Mouse (Mus musculus) cerebellum, postnatal 4 days (tissue): ENCODE measurements around the gene Shisa5.

Source experiments
- DNase-seq, 2 experiments: peaks; one replicate each; pipeline ENCODE4 v3.0.0; 2022; ENCODE audit warnings: low spot score in 2 of 2, mixed read lengths in 1 of 2

The Shisa5 gene

DNA sequence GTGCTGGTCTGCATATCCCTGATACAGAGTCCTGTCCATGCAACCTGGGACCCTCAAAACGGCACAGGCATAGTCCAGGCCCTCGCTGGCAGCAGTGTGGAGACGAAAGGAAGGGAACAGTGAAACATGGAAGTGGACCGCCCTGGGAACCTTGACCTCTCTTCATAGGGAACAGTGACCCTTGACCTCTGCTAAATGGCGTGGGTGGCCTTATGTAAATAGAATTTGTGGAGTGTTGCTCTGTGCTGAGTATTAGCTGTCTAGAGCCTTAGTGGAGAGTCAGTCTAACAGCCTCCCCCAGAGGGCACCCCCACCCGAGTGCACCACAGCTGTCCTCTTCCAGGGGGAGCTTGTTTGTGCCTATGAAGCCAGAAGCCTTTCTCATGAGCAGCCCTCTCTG, 54.4 kb downstream of the Shisa5 start:
- no peak for DNase-seq

DNA sequence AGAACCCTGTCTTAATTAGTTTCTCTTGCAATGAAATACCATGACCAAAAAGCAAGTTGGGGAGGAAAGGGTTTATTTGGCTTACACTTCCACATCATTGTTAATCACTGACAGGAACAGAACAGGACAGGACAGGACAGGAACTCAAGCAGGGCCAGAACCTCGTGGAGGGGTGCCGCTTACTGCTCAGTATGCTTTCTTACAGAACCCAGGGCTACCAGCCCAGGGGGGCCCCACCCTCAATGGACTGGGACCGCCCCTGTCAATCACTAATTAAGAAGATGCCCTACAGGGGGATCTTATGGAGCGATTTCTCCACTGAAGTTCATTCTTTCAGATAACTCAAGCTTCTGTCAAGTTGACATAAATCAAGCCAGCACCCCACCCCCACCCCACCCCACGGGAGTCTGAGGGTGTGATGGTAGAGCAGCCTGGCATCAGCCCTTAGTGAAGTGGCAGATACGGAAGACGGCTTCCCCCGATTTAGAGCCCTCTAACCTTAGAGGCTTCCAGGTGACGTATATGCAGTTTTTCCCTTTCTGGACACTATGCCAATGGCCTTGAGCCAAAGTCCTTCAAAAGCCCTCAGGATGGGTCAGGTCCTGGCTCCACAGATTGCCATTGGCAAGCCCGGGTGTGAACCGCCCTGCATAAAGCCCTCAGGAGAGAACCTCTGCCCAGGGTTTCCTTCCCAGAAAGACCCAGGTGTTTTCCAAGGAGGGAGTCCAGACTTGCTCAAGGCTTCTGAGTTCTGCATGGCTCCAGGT, 55.6 kb downstream of the Shisa5 start:
- DNase-seq, result peak in 1 of 2 experiments; percentile 36

DNA sequence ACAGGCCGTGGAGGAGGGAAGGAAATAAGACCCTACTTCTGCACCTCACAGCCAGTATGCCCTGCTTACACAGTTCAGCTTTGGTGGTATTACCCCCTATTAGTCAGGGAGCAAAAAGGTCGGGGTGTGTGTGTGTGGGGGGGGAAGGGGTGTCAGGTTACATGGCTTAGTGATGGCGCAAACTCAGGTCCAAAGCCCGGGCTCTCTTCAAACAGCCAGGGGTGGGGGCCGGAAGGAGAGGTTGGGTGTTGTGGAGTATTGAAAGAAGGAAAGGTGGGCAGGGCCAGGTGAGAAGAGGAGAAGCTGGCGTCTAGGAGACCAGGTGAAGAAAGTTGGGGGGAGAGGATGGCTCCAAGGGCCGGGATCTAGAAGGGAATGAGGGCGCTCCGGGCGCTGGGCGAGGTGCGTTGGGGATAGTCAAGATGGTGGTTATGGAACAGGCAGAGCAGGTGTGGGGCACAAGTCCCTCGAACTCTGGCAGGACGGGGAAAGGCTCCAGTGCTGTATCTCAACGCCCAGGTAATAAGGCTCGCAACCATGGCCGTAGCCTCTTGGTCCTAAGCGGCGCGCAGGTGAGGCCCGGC, 56.3 kb downstream of the Shisa5 start:
- no peak for DNase-seq

DNA sequence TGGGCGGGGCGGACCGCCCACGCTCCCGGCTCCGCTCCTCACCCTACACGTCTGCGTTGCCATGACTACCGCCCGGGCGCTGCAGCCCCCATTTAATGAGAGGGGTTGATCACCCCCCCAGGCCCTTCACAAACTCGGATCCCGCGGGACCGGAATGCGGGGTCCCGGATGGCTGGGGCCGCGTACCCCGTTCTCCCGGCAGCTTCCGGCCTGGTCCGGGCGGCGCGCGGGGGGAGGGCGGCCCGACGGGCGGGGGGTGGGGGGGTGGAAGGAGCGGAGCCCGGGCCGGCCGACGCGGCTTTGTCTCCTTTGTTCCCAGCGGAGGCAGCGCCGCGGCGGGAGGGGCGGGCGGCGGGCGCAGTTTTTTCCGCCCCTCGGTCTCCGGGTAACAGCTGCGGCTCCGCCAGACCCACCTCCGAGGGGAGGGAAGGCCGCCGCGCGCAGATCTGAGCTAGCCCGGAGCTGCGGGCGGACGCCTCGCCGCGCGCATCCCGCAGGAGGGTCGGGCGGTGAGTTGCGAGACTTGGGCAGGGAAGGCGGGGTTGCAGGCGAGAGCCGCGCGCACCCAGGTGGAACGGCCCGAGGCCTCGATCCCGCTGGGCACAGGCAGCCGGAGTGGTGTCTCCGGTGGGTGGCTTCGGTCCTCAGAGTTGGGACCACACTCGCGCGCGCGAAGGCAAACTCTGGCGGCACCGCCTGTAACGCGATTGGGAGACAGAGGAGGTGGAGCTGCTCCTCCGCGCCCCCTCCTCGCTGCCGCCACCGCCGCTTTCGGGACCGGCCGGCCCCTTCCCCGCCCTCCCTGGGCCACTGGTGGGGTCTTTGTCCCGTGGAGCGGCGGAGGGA, 57.0 kb downstream of the Shisa5 start, which contains the start of gene Plxnb1:
Plxnb1 (plus strand) TSS at position 253 of the 846 bp plus-strand sequence.
- peak; percentile 55 to 83 for DNase-seq

DNA sequence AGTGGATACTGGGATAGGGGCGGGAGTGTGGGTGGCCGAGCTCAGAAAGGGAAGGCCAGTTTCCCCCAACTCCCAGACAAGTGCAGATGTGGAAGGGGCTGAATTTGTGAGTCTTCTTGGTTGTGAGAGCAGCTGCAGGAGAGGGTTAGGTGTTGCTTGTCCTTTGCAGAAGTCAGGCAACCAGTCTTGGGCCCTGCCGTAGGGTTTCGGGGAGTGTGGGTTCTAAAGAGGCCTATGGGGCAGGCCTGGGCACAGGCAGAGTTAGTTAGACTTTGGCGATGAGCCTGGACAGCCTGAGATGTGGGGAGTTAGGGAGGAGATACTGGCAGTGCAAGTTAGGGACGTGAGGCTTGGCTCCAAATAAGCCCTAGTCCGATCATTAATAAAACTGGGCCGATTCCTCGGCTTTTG, 57.9 kb downstream of the Shisa5 start:
- DNase-seq, result peak in 1 of 2 experiments; percentile 32

DNA sequence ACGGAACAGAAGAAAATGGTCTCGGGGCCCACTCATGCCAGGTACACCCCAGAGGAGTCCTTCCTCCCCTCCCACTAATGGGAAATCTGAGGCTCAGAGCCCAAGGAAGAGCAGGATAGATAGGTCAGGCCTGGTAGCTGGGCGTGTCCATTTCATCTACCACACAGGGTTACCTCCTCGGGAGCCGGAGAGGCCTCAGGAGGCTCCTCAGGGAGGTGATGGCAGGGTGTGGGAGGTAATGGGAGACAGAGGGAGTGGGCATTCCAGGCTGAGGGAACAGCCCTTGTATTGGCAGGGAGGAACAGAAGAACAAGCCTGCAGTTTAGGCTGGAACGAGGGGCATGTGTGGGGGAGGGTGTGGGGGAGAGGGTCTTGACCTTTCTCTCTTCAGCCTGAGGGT, 58.5 kb downstream of the Shisa5 start:
- DNase-seq, result no peak

DNA sequence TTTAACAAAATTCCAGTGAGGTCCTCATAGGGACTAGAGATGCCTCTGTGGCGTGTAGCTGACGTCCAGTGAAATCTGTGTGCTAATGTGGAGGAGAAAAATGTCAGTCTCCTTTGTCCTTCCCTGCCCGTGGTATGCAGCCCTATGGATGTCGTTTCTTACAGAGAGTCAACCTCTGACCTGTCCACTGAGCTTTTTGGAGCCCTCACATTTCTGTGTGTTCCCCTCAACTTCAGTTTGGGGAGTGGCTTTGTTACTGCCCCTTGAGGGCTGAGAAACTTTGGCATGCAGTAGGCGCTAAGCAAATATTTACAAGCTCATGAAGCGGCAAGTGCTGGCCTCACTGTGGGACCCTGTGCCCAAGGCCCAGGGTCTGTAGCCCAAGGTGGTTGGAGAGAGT, 58.9 kb downstream of the Shisa5 start:
- DNase-seq, result no peak

DNA sequence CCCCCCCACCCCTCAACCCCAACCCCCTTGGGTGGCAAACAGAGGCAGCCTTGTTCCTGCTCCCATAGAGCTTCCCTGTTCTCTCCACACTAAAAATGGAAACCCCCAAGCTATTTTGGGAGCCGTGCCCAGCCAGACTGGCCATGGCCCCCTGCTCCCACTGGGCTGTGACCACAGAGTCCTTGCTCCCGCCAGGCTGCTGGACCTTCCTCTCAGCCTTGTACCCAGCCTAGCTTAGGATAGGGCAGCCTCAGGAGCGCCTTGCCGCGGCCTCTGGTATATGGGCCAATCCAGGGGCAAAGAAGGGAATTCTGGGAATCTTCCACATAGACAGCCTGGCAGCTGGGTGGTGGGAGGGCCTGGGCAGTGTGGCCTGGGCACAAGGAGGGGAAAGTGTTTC, 59.5 kb downstream of the Shisa5 start:
- DNase-seq, result peak in 1 of 2 experiments; percentile 56

DNA sequence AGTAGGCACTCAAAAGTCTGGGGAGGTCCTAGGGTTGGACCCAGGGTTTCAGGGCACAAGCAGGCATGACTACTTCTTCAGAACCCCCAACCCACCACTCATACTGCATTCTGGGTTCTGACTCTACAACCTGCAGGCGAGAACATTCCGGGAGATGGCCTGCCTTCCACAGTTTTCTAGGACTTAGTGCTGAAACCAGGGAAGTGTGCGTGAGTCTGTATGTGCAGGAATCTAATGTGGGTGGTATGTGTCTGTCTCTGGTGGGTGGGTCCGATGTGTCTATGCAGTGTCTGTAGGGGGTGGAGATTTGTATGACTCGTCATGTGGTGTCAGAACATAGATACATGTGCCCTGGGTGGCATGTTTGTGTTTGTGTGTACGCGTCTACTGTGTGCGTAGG, 60.0 kb downstream of the Shisa5 start:
- DNase-seq, result no peak

DNA sequence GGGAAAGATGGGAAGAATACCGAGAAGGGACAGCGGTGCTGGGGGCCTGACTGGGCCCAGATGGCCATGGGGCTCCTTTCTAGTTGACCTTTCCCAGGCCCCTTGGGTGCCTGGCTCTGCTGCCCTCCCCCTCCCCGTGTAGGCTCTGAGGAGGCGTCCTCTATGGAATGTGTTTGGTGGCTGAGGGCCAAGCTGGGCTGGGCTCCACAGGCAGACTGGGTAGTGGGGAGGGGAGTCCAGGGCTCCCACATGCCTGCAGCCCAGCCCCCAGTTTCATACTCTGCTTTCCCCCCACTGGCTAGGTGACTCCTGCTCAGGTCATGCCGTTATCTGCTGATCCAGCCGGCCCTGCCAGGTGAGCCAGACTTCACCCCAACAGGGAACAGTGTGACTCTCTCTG, 60.6 kb downstream of the Shisa5 start:
- DNase-seq, result peak in 1 of 2 experiments; percentile 20

DNA sequence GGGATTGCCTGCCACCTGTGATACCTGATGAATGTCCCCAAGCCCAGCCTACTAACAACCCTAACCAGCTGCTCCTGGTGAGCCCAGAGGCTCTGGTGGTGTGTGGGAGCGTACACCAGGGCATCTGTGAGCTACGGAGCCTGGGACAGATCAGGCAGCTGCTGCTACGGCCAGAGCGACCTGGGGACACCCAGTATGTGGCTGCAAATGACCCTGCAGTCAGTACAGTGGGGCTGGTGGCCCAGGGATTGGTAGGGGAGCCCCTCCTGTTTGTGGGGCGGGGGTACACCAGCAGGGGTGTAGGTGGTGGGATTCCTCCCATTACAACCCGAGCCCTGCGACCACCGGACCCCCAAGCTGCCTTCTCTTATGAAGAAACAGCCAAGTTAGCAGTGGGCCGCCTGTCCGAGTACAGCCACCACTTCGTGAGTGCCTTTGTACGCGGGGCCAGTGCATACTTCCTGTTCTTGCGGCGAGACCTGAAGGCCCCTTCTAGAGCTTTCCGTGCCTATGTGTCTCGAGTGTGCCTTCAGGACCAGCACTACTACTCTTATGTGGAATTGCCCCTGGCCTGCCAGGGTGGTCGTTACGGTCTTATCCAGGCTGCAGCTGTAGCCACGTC, 62.1 kb downstream of the Shisa5 start:
- no peak for DNase-seq

DNA sequence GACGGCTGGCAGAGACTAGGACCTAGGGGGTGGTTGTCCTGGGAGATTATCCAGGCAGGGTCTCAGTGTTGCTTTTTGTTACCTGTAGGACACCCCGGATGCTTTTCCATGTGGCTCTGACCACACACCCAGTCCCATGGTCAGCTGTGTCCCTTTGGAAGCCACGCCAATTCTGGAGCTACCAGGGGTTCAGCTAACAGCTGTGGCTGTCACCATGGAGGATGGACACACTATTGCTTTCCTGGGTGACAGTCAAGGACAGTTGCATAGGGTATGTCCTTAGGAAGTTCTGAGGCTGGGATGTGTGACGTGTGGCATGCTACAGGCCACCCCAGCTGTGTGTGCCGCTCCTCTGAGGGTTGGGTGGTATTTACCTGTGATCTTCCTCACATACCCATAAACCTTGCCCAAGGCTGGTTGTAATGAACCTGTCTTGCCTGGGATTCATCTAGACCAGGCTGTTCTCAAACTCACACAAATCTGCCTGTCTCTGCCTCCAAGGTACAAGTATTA, 63.6 kb downstream of the Shisa5 start:
- DNase-seq, result no peak

DNA sequence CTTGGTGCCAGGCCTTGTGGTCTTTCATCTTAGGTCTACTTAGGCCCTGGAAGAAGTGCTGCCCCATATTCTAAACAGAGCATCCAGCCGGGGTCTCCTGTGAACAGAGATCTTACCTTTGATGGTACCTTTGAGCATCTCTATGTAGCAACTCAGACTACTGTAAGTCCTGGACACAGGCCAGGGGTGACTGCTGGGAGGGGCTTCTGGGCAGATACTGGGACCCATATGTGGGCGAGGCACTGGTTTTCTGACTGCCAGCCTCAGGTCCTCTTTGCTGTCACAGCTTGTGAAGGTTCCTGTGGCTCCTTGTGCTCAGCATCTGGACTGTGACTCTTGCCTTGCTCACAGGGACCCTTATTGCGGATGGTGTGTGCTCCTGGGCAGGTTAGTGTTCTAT, 64.2 kb downstream of the Shisa5 start:
- DNase-seq, result no peak

DNA sequence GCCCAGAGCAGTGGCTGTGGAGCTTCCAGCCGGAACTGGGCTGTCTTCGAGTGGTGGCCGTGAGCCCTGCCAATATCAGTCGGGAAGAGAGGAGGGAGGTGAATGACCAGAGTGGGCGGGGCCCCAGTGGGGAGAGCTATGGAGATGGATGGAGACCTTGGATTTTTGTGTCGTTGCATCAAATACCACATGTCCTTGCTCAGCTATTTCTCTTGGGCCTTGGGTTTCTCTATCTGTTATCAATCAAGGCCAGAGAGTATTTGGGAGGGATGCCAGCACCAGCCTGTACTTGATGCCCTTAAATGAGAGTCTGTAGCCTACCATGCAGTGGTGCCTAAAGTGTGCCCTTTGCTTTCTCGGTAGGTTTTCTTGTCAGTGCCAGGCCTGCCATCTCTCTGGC, 64.9 kb downstream of the Shisa5 start:
- DNase-seq, result no peak

DNA sequence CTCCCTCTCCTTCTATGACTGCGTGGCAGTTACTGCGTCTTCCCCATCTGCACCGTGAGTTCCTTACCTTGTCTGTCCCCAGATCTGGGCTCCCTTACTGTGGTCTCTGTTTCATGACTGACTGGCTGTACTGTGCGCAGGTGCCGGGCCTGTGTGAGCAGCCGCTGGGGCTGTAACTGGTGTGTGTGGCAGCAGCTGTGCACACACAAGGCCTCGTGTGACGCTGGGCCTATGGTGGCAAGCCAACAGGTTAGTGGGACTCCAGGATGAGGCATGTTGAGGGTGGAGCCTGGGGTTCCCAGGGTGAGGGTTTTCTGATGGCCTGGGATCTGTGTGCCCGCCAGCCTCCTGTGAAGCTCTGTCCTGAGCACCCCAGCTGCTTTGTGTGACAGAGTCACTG, 65.7 kb downstream of the Shisa5 start:
- no peak for DNase-seq

DNA sequence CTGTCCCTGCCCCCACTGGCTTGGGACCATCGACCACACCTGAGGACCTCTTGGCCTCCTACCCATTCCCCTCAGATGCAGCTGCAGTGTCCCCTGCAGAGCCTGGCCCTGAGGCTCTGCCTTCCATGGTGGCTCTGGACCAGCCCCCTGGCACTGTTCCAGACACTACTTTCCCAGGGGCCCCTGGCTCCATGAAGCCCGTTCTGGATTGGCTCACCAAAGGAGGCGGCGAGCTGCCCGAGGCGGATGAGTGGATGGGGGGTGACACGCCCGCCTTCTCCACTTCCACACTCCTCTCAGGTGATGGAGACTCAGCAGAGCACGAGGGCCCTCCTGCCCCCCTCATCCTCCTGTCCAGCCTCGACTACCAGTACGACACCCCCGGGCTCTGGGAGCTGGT, 66.6 kb downstream of the Shisa5 start:
- DNase-seq, result peak in 1 of 2 experiments; percentile 34

DNA sequence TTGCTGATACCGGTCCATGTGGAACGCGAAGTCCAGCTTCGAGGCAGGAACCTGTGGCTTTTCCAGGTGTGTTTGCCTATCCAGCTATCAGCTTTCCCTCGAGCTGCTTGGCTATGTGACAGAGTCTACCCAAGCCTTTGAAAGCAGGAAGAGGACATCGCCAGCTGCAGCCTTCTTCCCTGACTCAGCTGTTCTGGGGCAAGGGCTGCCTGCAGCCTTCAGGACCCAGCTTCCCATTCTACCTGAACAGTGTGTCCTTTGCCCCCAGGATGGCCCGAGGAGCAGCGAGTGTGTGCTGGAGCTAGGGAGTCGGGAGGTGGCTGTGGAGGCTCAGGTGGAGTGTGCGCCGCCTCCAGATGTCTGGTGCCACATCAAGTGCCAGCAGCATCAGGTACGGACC, 67.3 kb downstream of the Shisa5 start:
- no peak for DNase-seq

DNA sequence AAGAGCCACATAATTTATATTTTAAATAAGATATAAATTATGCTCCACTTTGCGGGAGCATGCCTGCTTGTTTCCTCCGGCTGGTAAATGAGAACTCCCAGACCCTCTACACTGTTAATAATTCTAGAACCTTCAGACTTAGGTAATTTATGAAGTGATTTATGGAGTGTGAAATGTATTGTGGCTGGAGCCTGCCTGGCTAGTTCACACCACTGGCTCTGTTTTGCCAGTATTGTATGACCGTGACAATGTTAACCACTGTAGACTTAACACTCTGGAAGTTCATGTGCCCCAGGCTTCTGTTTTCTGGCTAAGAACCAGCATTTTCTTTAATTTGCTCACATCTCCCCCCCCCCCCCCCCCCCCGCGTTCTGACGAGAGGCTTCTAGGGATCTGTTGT, 69.0 kb downstream of the Shisa5 start:
- DNase-seq, result no peak
